ENCODE assay signal across 36 mouse cellular contexts in the genomic region with DNA sequence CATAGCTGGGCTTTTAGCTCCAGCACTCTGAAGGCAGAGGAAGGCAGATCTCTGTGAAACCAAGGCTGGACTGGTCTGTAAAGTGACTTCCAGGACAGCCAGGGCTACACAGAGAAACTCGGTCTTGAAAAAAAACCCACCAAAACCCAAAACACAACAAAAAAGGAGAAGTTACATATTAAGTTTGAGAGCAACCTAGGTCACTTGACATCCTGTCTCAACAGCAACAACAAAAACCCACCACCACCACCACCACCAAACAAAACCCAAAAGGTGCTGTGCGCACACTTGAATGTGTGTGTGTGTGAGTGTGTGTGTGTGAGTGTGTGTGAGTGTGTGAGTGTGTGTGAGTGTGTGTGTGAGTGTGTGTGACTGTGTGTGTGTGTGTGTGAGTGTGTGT. TPM values are rescaled to one million over a fixed set of nuclear protein-coding genes. Genes with fewer than 3 reads are reported as not detected.
DNase-seq lines count a peak whose midpoint lies in the region; ATAC-seq and TF ChIP-seq lines count a peak whose summit lies in the region.
"Had no signal": no experiment of that assay in that cellular context is flagged by ENCODE, and none has a peak within 500 bp of the region (broad histone marks: within the 10 kb centered on the region; RNA-seq: fewer than 3 reads in every experiment).

No protein-coding gene starts in this region.

- dilution Hi-C loops in CH12.LX (cut with MboI; ENCODE audit: extremely low pct_ligation_motif_present, extremely low pct_unique_long_range_greater_than_20kb, low sequenced_read_pairs) = no loop called here

- WGBS in small intestine, adult 2 months = 72% methylated on average over 2 of the region's 2 CpGs
- 87% methylated on average over 2 of the region's 2 CpGs for WGBS in hindbrain, embryonic 10.5 days
- 81% methylated on average over 2 of the region's 2 CpGs for WGBS in stomach, postnatal 0 days

- TF ChIP-seq EP300 in CH12.LX (IDR thresholded peaks at IDR 0.05; ENCODE audit: low read length) = no peak
- TF ChIP-seq EP300 in stomach, postnatal 0 days (optimal IDR thresholded peaks at IDR 0.05) = no peak

- no peaks in the 10 kb centered on the region for H3K9me3 ChIP-seq in CH12.LX (replicated peaks; ENCODE audit: low read length)
- no peaks in the 10 kb centered on the region for H3K9me3 ChIP-seq in hindbrain, embryonic 10.5 days
- no peaks in the 10 kb centered on the region for H3K9me3 ChIP-seq in stomach, postnatal 0 days (ENCODE audit: control insufficient read depth, low read length)
- H3K9me3 ChIP-seq: embryonic facial prominence, embryonic 10.5 days; embryonic facial prominence, embryonic 15.5 days; heart, embryonic 10.5 days; heart, embryonic 15.5 days; hindbrain, embryonic 13.5 days; liver, embryonic 15.5 days; neural tube, embryonic 12.5 days had no signal

- H3K4me1 ChIP-seq in CH12.LX (ENCODE audit: control insufficient read depth in 1 of 2, insufficient read depth in 2 of 2) = peaks cover 4 to 11% of the 10 kb centered on the region in 2 experiments
- H3K4me1 ChIP-seq in small intestine, adult 2 months (ENCODE audit: control insufficient read depth, insufficient read depth, insufficient read length, low read length) = peaks cover 2% of the 10 kb centered on the region; the same call in 1 of the 2 replicates
- no peaks in the 10 kb centered on the region for H3K4me1 ChIP-seq in hindbrain, embryonic 10.5 days (replicated peaks)
- no peaks in the 10 kb centered on the region for H3K4me1 ChIP-seq in stomach, postnatal 0 days (replicated peaks; ENCODE audit: control insufficient read depth, insufficient read depth)
- H3K4me1 ChIP-seq: embryonic facial prominence, embryonic 10.5 days; embryonic facial prominence, embryonic 15.5 days; heart, embryonic 10.5 days; heart, embryonic 15.5 days; hindbrain, embryonic 13.5 days; liver, embryonic 15.5 days; neural tube, embryonic 12.5 days had no signal

- H3K27ac ChIP-seq in CH12.LX (ENCODE audit: insufficient read depth, low read depth) = no peak overlapping the region
- 0 out of 2 replicates have a peak overlapping the region, but pooled peaks have one; percentile 3 for H3K27ac ChIP-seq in small intestine, adult 2 months (ENCODE audit: insufficient read depth, low read depth, low read length)
- H3K27ac ChIP-seq in hindbrain, embryonic 10.5 days = no peak overlapping the region
- no peak overlapping the region for H3K27ac ChIP-seq in stomach, postnatal 0 days (replicated peaks)
- H3K27ac ChIP-seq: embryonic facial prominence, embryonic 10.5 days; embryonic facial prominence, embryonic 15.5 days; heart, embryonic 10.5 days; heart, embryonic 15.5 days; hindbrain, embryonic 13.5 days; liver, embryonic 15.5 days; neural tube, embryonic 12.5 days had no signal

- no peak overlapping the region for H3K9ac ChIP-seq in CH12.LX (ENCODE audit: insufficient read depth, low read depth)
- no peak overlapping the region for H3K9ac ChIP-seq in stomach, postnatal 0 days (ENCODE audit: low read length)
- H3K9ac ChIP-seq: embryonic facial prominence, embryonic 15.5 days; heart, embryonic 15.5 days; hindbrain, embryonic 13.5 days; liver, embryonic 15.5 days; lung, embryonic 14.5 days; neural tube, embryonic 12.5 days had no signal

- no peak overlapping the region for H3K4me3 ChIP-seq in CH12.LX (replicated peaks in 1 of 3; ENCODE audit: low read depth in 2 of 3, low read length in 2 of 3, poor library complexity in 1 of 3)
- H3K4me3 ChIP-seq in small intestine, adult 2 months (ENCODE audit: low read depth, low read length) = no peak overlapping the region
- H3K4me3 ChIP-seq in hindbrain, embryonic 10.5 days = no peak overlapping the region
- no peak overlapping the region for H3K4me3 ChIP-seq in stomach, postnatal 0 days (ENCODE audit: low read depth, low read length)
- H3K4me3 ChIP-seq: embryonic facial prominence, embryonic 10.5 days; embryonic facial prominence, embryonic 15.5 days; heart, embryonic 10.5 days; heart, embryonic 15.5 days; hindbrain, embryonic 13.5 days; liver, embryonic 15.5 days; myocyte; neural tube, embryonic 12.5 days had no signal

- no peaks in the 10 kb centered on the region for H3K36me3 ChIP-seq in CH12.LX (replicated peaks in 1 of 2; ENCODE audit: control insufficient read depth in 1 of 2, insufficient read depth in 1 of 2, low read length in 1 of 2)
- no peaks in the 10 kb centered on the region for H3K36me3 ChIP-seq in small intestine, adult 2 months (ENCODE audit: control insufficient read depth, insufficient read depth, low read length)
- no peaks in the 10 kb centered on the region for H3K36me3 ChIP-seq in hindbrain, embryonic 10.5 days
- H3K36me3 ChIP-seq in stomach, postnatal 0 days (ENCODE audit: control insufficient read depth, insufficient read depth, low read length) = no peaks in the 10 kb centered on the region
- H3K36me3 ChIP-seq: embryonic facial prominence, embryonic 10.5 days; embryonic facial prominence, embryonic 15.5 days; heart, embryonic 10.5 days; heart, embryonic 15.5 days; hindbrain, embryonic 13.5 days; liver, embryonic 15.5 days; neural tube, embryonic 12.5 days had no signal

- DNase-seq in 416B (ENCODE audit: low read depth) (peak; percentile 82), CH12.LX (ENCODE audit: extremely low read depth) (no peak)
- no peak for DNase-seq in hindbrain, embryonic 10.5 days (ENCODE audit: low spot score)
- DNase-seq in adrenal gland, postnatal 14 days = no peak
- DNase-seq in stomach, postnatal 0 days (ENCODE audit: low spot score) = no peak
- DNase-seq: adrenal gland, postnatal 36 days; cerebellum, adult 2 months; cerebellum, postnatal 14 days; gastrocnemius, postnatal 14 days; heart, adult 11 months; kidney, adult 11 months; kidney, postnatal 14 days; layer of hippocampus, adult 9-11 months; lung, embryonic 14.5 days; lung, postnatal 14 days; right cerebral cortex, postnatal 4 days; thymus, postnatal 25 days had no signal

- no peak for TF ChIP-seq CTCF in CH12.LX (conservative IDR thresholded peaks at IDR 0.05 in 1 of 2, IDR thresholded peaks at IDR 0.05 in 1 of 2; ENCODE audit: low read depth in 2 of 2, low read length in 2 of 2)
- no peak for TF ChIP-seq CTCF in small intestine, adult 2 months (IDR thresholded peaks at IDR 0.05; ENCODE audit: extremely low read depth, insufficient read length, insufficient replicate concordance, low read depth, low read length)
- TF ChIP-seq CTCF in stomach, postnatal 0 days (IDR thresholded peaks at IDR 0.05; ENCODE audit: low read depth) = no peak

- TF ChIP-seq RAD21 in CH12.LX (IDR thresholded peaks at IDR 0.05; ENCODE audit: low read depth, low read length) = no peak

- peak; percentile 82 for ATAC-seq in granulocyte monocyte progenitor cell, adult 5-6 weeks (replicated peaks; ENCODE audit: poor library complexity, severe bottlenecking)
- ATAC-seq in stomach, postnatal 0 days (ENCODE audit: low FRiP score, low TSS enrichment) = no peak
- ATAC-seq: forebrain, embryonic 14.5 days had no signal

- no peaks in the 10 kb centered on the region for H3K27me3 ChIP-seq in CH12.LX (replicated peaks)
- no peaks in the 10 kb centered on the region for H3K27me3 ChIP-seq in small intestine, adult 2 months (ENCODE audit: control insufficient read depth, insufficient read depth, low read length)
- no peaks in the 10 kb centered on the region for H3K27me3 ChIP-seq in hindbrain, embryonic 10.5 days (ENCODE audit: insufficient read depth, poor library complexity, severe bottlenecking)
- H3K27me3 ChIP-seq in stomach, postnatal 0 days (ENCODE audit: control insufficient read depth, insufficient read depth, low read length) = no peaks in the 10 kb centered on the region
- H3K27me3 ChIP-seq: embryonic facial prominence, embryonic 15.5 days; heart, embryonic 15.5 days; hindbrain, embryonic 13.5 days; liver, embryonic 15.5 days; neural tube, embryonic 12.5 days had no signal

- no peaks in the 10 kb centered on the region for H3K79me2 ChIP-seq in CH12.LX (replicated peaks; ENCODE audit: control insufficient read depth, extremely low read depth, insufficient read depth, poor library complexity, severe bottlenecking)

- no peak for TF ChIP-seq POLR2A in CH12.LX (IDR thresholded peaks at IDR 0.05; ENCODE audit: low read depth, low read length)
- no peak for TF ChIP-seq POLR2A in small intestine, adult 2 months (IDR thresholded peaks at IDR 0.05; ENCODE audit: low read depth, low read length)

- H3K4me2 ChIP-seq in CH12.LX (ENCODE audit: insufficient read depth, low read depth, poor library complexity, severe bottlenecking) = no peak overlapping the region
- H3K4me2 ChIP-seq in stomach, postnatal 0 days (replicated peaks; ENCODE audit: low read depth) = no peak overlapping the region
- H3K4me2 ChIP-seq: embryonic facial prominence, embryonic 15.5 days; heart, embryonic 15.5 days; hindbrain, embryonic 13.5 days; liver, embryonic 15.5 days; lung, embryonic 14.5 days; midbrain, embryonic 11.5 days; neural tube, embryonic 12.5 days had no signal

- in situ Hi-C loops in CH12.LX (cut with MboI; ENCODE audit: low pct_ligation_motif_present, low pct_unique_long_range_greater_than_20kb, low sequenced_read_pairs) = no loop called here

RNA-seq across cellular contexts. Expression of a gene that starts 5.5 kb away (rescaled TPM):
- total RNA-seq in CH12.LX (2012; rRNA removed) (not detected in 2 replicates), CH12.LX (2014; rRNA removed) (not detected in 2 replicates)
- not detected in 2 replicates for polyA plus RNA-seq in CH12.LX (2012; ENCODE audit: insufficient read length, low read depth)
- not detected in 2 replicates for total RNA-seq in granulocyte monocyte progenitor cell, adult 5-6 weeks (2014; fragmentation: Nextera tagmentation)
- not detected in 2 replicates for total RNA-seq in granulocyte monocyte progenitor cell, adult 5-6 weeks (2017)
- polyA plus RNA-seq in small intestine, adult 2 months (2012; rRNA removed) = 0.10 and 0.43 TPM in 2 replicates
- polyA plus RNA-seq in hindbrain, embryonic 10.5 days (2016; fragmentation: Nextera tagmentation; extraction: Ambion mirVana) = not detected in 2 replicates
- not detected in 2 replicates for total RNA-seq in adrenal gland, postnatal 14 days (2021)
- 0.17 TPM in 1 of 2 replicates, not detected in the other for polyA plus RNA-seq in stomach, postnatal 0 days (2015; fragmentation: Nextera tagmentation; extraction: Ambion mirVana)
- total RNA-seq: adrenal gland, postnatal 36 days; gastrocnemius, postnatal 14 days; heart, postnatal 25 days; left cerebral cortex, postnatal 14 days; midbrain, postnatal 0 days had no signal
- polyA plus RNA-seq: C2C12; cerebellum, adult 2 months; embryonic facial prominence, embryonic 10.5 days; embryonic facial prominence, embryonic 15.5 days; forebrain, embryonic 14.5 days; heart, embryonic 10.5 days; hindbrain, embryonic 13.5 days; limb, embryonic 11.5 days; lung, embryonic 14.5 days; midbrain, embryonic 11.5 days; midbrain, postnatal 0 days; neural tube, embryonic 12.5 days had no signal

RNA-seq across cellular contexts. Expression of a gene that starts 15.8 kb away (rescaled TPM):
- total RNA-seq in CH12.LX (2012; rRNA removed) = 18.5 and 18.8 TPM in 2 replicates
- 9.1 and 9.9 TPM in 2 replicates for total RNA-seq in CH12.LX (2014; rRNA removed)
- polyA plus RNA-seq in CH12.LX (2012; ENCODE audit: insufficient read length, low read depth) = 28.2 and 36.2 TPM in 2 replicates
- total RNA-seq in granulocyte monocyte progenitor cell, adult 5-6 weeks (2014; fragmentation: Nextera tagmentation) = 15.4 and 22.3 TPM in 2 replicates
- 8.9 and 11.0 TPM in 2 replicates for total RNA-seq in granulocyte monocyte progenitor cell, adult 5-6 weeks (2017)
- polyA plus RNA-seq in small intestine, adult 2 months (2012; rRNA removed) = 22.8 and 33.3 TPM in 2 replicates
- 49.2 and 52.0 TPM in 2 replicates for polyA plus RNA-seq in hindbrain, embryonic 10.5 days (2016; fragmentation: Nextera tagmentation; extraction: Ambion mirVana)
- total RNA-seq in adrenal gland, postnatal 14 days (2021) = 43.2 and 44.6 TPM in 2 replicates
- polyA plus RNA-seq in stomach, postnatal 0 days (2015; fragmentation: Nextera tagmentation; extraction: Ambion mirVana) = 24.3 and 24.4 TPM in 2 replicates

RNA-seq across cellular contexts. Expression of a gene that starts 15.8 kb away (rescaled TPM):
- 134 and 151 TPM in 2 replicates for total RNA-seq in CH12.LX (2012; rRNA removed)
- total RNA-seq in CH12.LX (2014; rRNA removed) = 106 and 108 TPM in 2 replicates
- polyA plus RNA-seq in CH12.LX (2012; ENCODE audit: insufficient read length, low read depth) = 95.4 and 122 TPM in 2 replicates
- total RNA-seq in granulocyte monocyte progenitor cell, adult 5-6 weeks (2014; fragmentation: Nextera tagmentation) = 87.4 and 136 TPM in 2 replicates
- 92.2 and 118 TPM in 2 replicates for total RNA-seq in granulocyte monocyte progenitor cell, adult 5-6 weeks (2017)
- 56.8 and 149 TPM in 2 replicates for polyA plus RNA-seq in small intestine, adult 2 months (2012; rRNA removed)
- 187 and 194 TPM in 2 replicates for polyA plus RNA-seq in hindbrain, embryonic 10.5 days (2016; fragmentation: Nextera tagmentation; extraction: Ambion mirVana)
- total RNA-seq in adrenal gland, postnatal 14 days (2021) = 83.3 and 85.8 TPM in 2 replicates
- polyA plus RNA-seq in stomach, postnatal 0 days (2015; fragmentation: Nextera tagmentation; extraction: Ambion mirVana) = 69.4 and 72.8 TPM in 2 replicates

RNA-seq across cellular contexts. Expression of a gene that starts 17.2 kb away (rescaled TPM):
- total RNA-seq in CH12.LX (2012; rRNA removed) = 1.8 and 4.5 TPM in 2 replicates
- total RNA-seq in CH12.LX (2014; rRNA removed) = 0.18 and 0.23 TPM in 2 replicates
- polyA plus RNA-seq in CH12.LX (2012; ENCODE audit: insufficient read length, low read depth) = 0.66 and 0.82 TPM in 2 replicates
- total RNA-seq in granulocyte monocyte progenitor cell, adult 5-6 weeks (2014; fragmentation: Nextera tagmentation) = not detected in 2 replicates
- not detected in 2 replicates for total RNA-seq in granulocyte monocyte progenitor cell, adult 5-6 weeks (2017)
- 0.98 and 5.4 TPM in 2 replicates for polyA plus RNA-seq in small intestine, adult 2 months (2012; rRNA removed)
- 0.25 and 0.27 TPM in 2 replicates for polyA plus RNA-seq in hindbrain, embryonic 10.5 days (2016; fragmentation: Nextera tagmentation; extraction: Ambion mirVana)
- not detected in 2 replicates for total RNA-seq in adrenal gland, postnatal 14 days (2021)
- 0.44 and 0.47 TPM in 2 replicates for polyA plus RNA-seq in stomach, postnatal 0 days (2015; fragmentation: Nextera tagmentation; extraction: Ambion mirVana)
- total RNA-seq: adrenal gland, postnatal 36 days; gastrocnemius, postnatal 14 days; heart, postnatal 25 days; left cerebral cortex, postnatal 14 days; liver, adult 2 months; midbrain, postnatal 0 days had no signal
- polyA plus RNA-seq: cerebellum, adult 2 months; forebrain, embryonic 14.5 days; hindbrain, embryonic 13.5 days; limb, embryonic 11.5 days; liver, adult 2 months; midbrain, embryonic 11.5 days; midbrain, postnatal 0 days; neural tube, embryonic 12.5 days; testis, adult 2 months had no signal

RNA-seq across cellular contexts. Expression of a gene that starts 24.6 kb away (rescaled TPM):
- total RNA-seq in CH12.LX (2012; rRNA removed) (64.6 and 79.1 TPM in 2 replicates), CH12.LX (2014; rRNA removed) (22.6 and 34.6 TPM in 2 replicates)
- polyA plus RNA-seq in CH12.LX (2012; ENCODE audit: insufficient read length, low read depth) = 65.3 and 69.3 TPM in 2 replicates
- 88.1 and 131 TPM in 2 replicates for total RNA-seq in granulocyte monocyte progenitor cell, adult 5-6 weeks (2014; fragmentation: Nextera tagmentation)
- total RNA-seq in granulocyte monocyte progenitor cell, adult 5-6 weeks (2017) = 43.1 and 52.0 TPM in 2 replicates
- 123 and 189 TPM in 2 replicates for polyA plus RNA-seq in small intestine, adult 2 months (2012; rRNA removed)
- polyA plus RNA-seq in hindbrain, embryonic 10.5 days (2016; fragmentation: Nextera tagmentation; extraction: Ambion mirVana) = 92.5 and 103 TPM in 2 replicates
- 74.0 and 99.4 TPM in 2 replicates for total RNA-seq in adrenal gland, postnatal 14 days (2021)
- polyA plus RNA-seq in stomach, postnatal 0 days (2015; fragmentation: Nextera tagmentation; extraction: Ambion mirVana) = 27.6 and 31.9 TPM in 2 replicates
